Mouse (Mus musculus): ENCODE results near the gene Clip1. TPM values are rescaled to one million over a fixed set of nuclear protein-coding genes. Genes with fewer than 3 reads are reported as not detected.

Clip1 gene
- total and polyA plus RNA-seq, 3 experiments = 13.3 to 23.0 TPM; not detected in 1

- Histone ChIP-seq H3K27ac (ENCODE audit: control insufficient read depth, low read depth, low read length) (no peak overlapping the region), H3K9ac (ENCODE audit: control insufficient read depth, low read depth, low read length, poor library complexity, severe bottlenecking) (no peak overlapping the region), H3K36me3 (ENCODE audit: control insufficient read depth in 1 of 2, insufficient read depth in 2 of 2, low read length in 2 of 2) (peaks cover 0 to 4% of the 10 kb centered on the region in 2 experiments; a peak in 2 of 4 replicates), H3K9me3 (replicated peaks; ENCODE audit: insufficient read depth, low read length) (no peaks in the 10 kb centered on the region), H3K4me1 (ENCODE audit: control insufficient read depth in 1 of 2, insufficient read depth in 2 of 2, low read length in 2 of 2) (peaks cover 2 to 4% of the 10 kb centered on the region in 2 experiments; a peak in 3 of 4 replicates), H3K4me3 (ENCODE audit: control insufficient read depth in 1 of 2, insufficient read depth in 1 of 2, low read depth in 2 of 2, low read length in 2 of 2) (no peak overlapping the region), H3K27me3 (ENCODE audit: control insufficient read depth in 1 of 2, insufficient read depth in 2 of 2, low read length in 2 of 2) (no peaks in the 10 kb centered on the region), H3K79me2 (ENCODE audit: control insufficient read depth, insufficient read depth, low read length, poor library complexity) (no peaks in the 10 kb centered on the region)
- DNase-seq (ENCODE audit: low read depth, low spot score) = no peak
- no peak for TF ChIP-seq BHLHE40 (IDR thresholded peaks at IDR 0.05; ENCODE audit: borderline replicate concordance, low read depth, low read length)
- no peak for TF ChIP-seq CHD2 (IDR thresholded peaks at IDR 0.05; ENCODE audit: low read length)
- no peak for TF ChIP-seq MYC (IDR thresholded peaks at IDR 0.05; ENCODE audit: low read depth, low read length)
- TF ChIP-seq E2F4 (IDR thresholded peaks at IDR 0.05; ENCODE audit: borderline replicate concordance, low read depth, low read length) = no peak
- no peak for TF ChIP-seq SMC3 (IDR thresholded peaks at IDR 0.05; ENCODE audit: low read depth, low read length)
- no peak for TF ChIP-seq EP300 (IDR thresholded peaks at IDR 0.05; ENCODE audit: low read depth in 1 of 2, low read length in 2 of 2)
- no peak for TF ChIP-seq NRF1 (IDR thresholded peaks at IDR 0.05; ENCODE audit: insufficient read depth, low read depth, low read length, poor library complexity, severe bottlenecking)
- TF ChIP-seq HCFC1 (IDR thresholded peaks at IDR 0.05; ENCODE audit: low read depth, low read length) = no peak
- TF ChIP-seq POLR2AphosphoS2 (IDR thresholded peaks at IDR 0.05; ENCODE audit: low read length) = no peak
- no peak for TF ChIP-seq GATA1 (IDR thresholded peaks at IDR 0.05; ENCODE audit: low read depth, low read length)
- TF ChIP-seq TBP (IDR thresholded peaks at IDR 0.05; ENCODE audit: low read depth, low read length) = no peak
- TF ChIP-seq TAL1 (IDR thresholded peaks at IDR 0.05; ENCODE audit: low read length) = no peak
- no peak for TF ChIP-seq NELFE (IDR thresholded peaks at IDR 0.05; ENCODE audit: low read depth, low read length)
- no peak for TF ChIP-seq GABPA (IDR thresholded peaks at IDR 0.05; ENCODE audit: low read depth, low read length)
- TF ChIP-seq ETS1 (IDR thresholded peaks at IDR 0.05; ENCODE audit: low read depth, low read length) = no peak
- TF ChIP-seq POLR2AphosphoS5 (IDR thresholded peaks at IDR 0.05; ENCODE audit: borderline replicate concordance, low read depth, low read length) = no peak
- TF ChIP-seq MAFK (IDR thresholded peaks at IDR 0.05; ENCODE audit: borderline replicate concordance, low read depth, low read length) = no peak
- TF ChIP-seq ZKSCAN1 (IDR thresholded peaks at IDR 0.05; ENCODE audit: low read depth, low read length) = no peak
Measured at GRCm38 (mm10) chr5:123580043-123580442, 104.4 kb downstream of the Clip1 start.

- H3K9me3 ChIP-seq (replicated peaks; ENCODE audit: insufficient read depth, low read length) = no peaks in the 10 kb centered on the region
- H3K4me3 ChIP-seq (ENCODE audit: control insufficient read depth in 1 of 2, insufficient read depth in 1 of 2, low read depth in 2 of 2, low read length in 2 of 2) = no peak overlapping the region
- no peak overlapping the region for H3K27ac ChIP-seq (ENCODE audit: control insufficient read depth, low read depth, low read length)
- no peak for DNase-seq (ENCODE audit: low read depth, low spot score)
- peaks cover 0 to 9% of the 10 kb centered on the region in 2 experiments; a peak in 2 of 4 replicates for H3K36me3 ChIP-seq (ENCODE audit: control insufficient read depth in 1 of 2, insufficient read depth in 2 of 2, low read length in 2 of 2)
- peaks cover 7% of the 10 kb centered on the region for H3K79me2 ChIP-seq (ENCODE audit: control insufficient read depth, insufficient read depth, low read length, poor library complexity)
- H3K27me3 ChIP-seq (ENCODE audit: control insufficient read depth in 1 of 2, insufficient read depth in 2 of 2, low read length in 2 of 2) = no peaks in the 10 kb centered on the region
- TF ChIP-seq ZNF384 (IDR thresholded peaks at IDR 0.05; ENCODE audit: low read depth, low read length) (no peak), ELF1 (IDR thresholded peaks at IDR 0.05; ENCODE audit: low read depth, low read length) (no peak), POLR2AphosphoS5 (IDR thresholded peaks at IDR 0.05; ENCODE audit: borderline replicate concordance, low read depth, low read length) (no peak), POLR2AphosphoS2 (IDR thresholded peaks at IDR 0.05; ENCODE audit: low read length) (no peak), MAFK (IDR thresholded peaks at IDR 0.05; ENCODE audit: borderline replicate concordance, low read depth, low read length) (no peak), ZKSCAN1 (IDR thresholded peaks at IDR 0.05; ENCODE audit: low read depth, low read length) (no peak), NELFE (IDR thresholded peaks at IDR 0.05; ENCODE audit: low read depth, low read length) (no peak), USF2 (IDR thresholded peaks at IDR 0.05; ENCODE audit: borderline replicate concordance in 1 of 2, insufficient read depth in 1 of 2, low read depth in 1 of 2, low read length in 2 of 2) (no peak), CTCF (IDR thresholded peaks at IDR 0.05 in 2 of 3, conservative IDR thresholded peaks at IDR 0.05 in 1 of 3; ENCODE audit: control insufficient read depth in 1 of 3, insufficient read depth in 1 of 3, low read depth in 2 of 3, low read length in 3 of 3, poor library complexity in 1 of 3, severe bottlenecking in 1 of 3) (no peak), TCF12 (IDR thresholded peaks at IDR 0.05; ENCODE audit: low read depth, low read length) (no peak), ZMIZ1 (IDR thresholded peaks at IDR 0.05; ENCODE audit: low read depth, low read length) (no peak), KAT2A (conservative IDR thresholded peaks at IDR 0.05; ENCODE audit: low read depth, low read length) (no peak), RAD21 (IDR thresholded peaks at IDR 0.05; ENCODE audit: low read depth, low read length) (no peak), TBP (IDR thresholded peaks at IDR 0.05; ENCODE audit: low read depth, low read length) (no peak), MEF2A (IDR thresholded peaks at IDR 0.05; ENCODE audit: extremely low read depth, insufficient replicate concordance, low read depth, low read length, poor library complexity, severe bottlenecking) (no peak), TAL1 (IDR thresholded peaks at IDR 0.05; ENCODE audit: low read length) (no peak), GABPA (IDR thresholded peaks at IDR 0.05; ENCODE audit: low read depth, low read length) (no peak), HCFC1 (IDR thresholded peaks at IDR 0.05; ENCODE audit: low read depth, low read length) (no peak), POLR2A (IDR thresholded peaks at IDR 0.05; ENCODE audit: control insufficient read depth in 1 of 2, insufficient read depth in 1 of 2, low read depth in 1 of 2, low read length in 2 of 2, poor library complexity in 1 of 2) (no peak)
- H3K9ac ChIP-seq (ENCODE audit: control insufficient read depth, low read depth, low read length, poor library complexity, severe bottlenecking) = no peak overlapping the region
- peaks cover 4 to 7% of the 10 kb centered on the region in 2 experiments for H3K4me1 ChIP-seq (ENCODE audit: control insufficient read depth in 1 of 2, insufficient read depth in 2 of 2, low read length in 2 of 2)
Measured at GRCm38 (mm10) chr5:123576696-123577095, 107.7 kb downstream of the Clip1 start.

Measured in MEL (cell line).